Comparison of ENCODE assay signal across 14 mouse cellular contexts in genomic region chr1:64198781-64199180, GRCm38 (mm10).
A peak's percentile ranks its signal among the peaks of the same experiment; 100 is the strongest.
DNase-seq lines count a peak whose midpoint lies in the region; ATAC-seq lines count a peak whose summit lies in the region.
"Had no signal": no experiment of that assay in that cellular context is flagged by ENCODE, and none has a peak within 500 bp of the region (broad histone marks: within the 10 kb centered on the region; RNA-seq: fewer than 3 reads in every experiment).

No protein-coding gene starts in this region.

- ATAC-seq in hindbrain, embryonic 16.5 days = peak; percentile 50
- no peak for ATAC-seq in neural tube, embryonic 15.5 days (ENCODE audit: low FRiP score)
- ATAC-seq in megakaryocyte, adult 5-6 weeks (ENCODE audit: poor library complexity, severe bottlenecking) = peak; percentile 72
- ATAC-seq in inflammation-experienced regulatory T-cells, adult 6 months = no peak
- ATAC-seq: intestine, embryonic 15.5 days had no signal

- DNase-seq in hindbrain, embryonic 10.5 days (ENCODE audit: low spot score) = no peak
- DNase-seq in neural tube, embryonic 10.5 days (ENCODE audit: extremely low spot score, low spot score) = no peak
- DNase-seq in brain, adult 2 months (ENCODE audit: low read depth, low spot score) = peak; percentile 68
- DNase-seq: adrenal gland, postnatal 10 days; heart, postnatal 14 days; thymus, adult 18-20 months had no signal

- no peaks in the 10 kb centered on the region for H3K36me3 ChIP-seq in hindbrain, embryonic 16.5 days (ENCODE audit: control insufficient read depth, insufficient read depth, low read length)
- H3K36me3 ChIP-seq in hindbrain, embryonic 10.5 days = no peaks in the 10 kb centered on the region
- no peaks in the 10 kb centered on the region for H3K36me3 ChIP-seq in neural tube, embryonic 15.5 days
- H3K36me3 ChIP-seq: embryonic facial prominence, embryonic 12.5 days; intestine, embryonic 15.5 days; kidney, embryonic 15.5 days; lung, embryonic 15.5 days had no signal

- H3K27me3 ChIP-seq in hindbrain, embryonic 16.5 days (replicated peaks; ENCODE audit: control insufficient read depth, insufficient read depth, low read length) = no peaks in the 10 kb centered on the region
- no peaks in the 10 kb centered on the region for H3K27me3 ChIP-seq in hindbrain, embryonic 10.5 days (ENCODE audit: insufficient read depth, poor library complexity, severe bottlenecking)
- H3K27me3 ChIP-seq in neural tube, embryonic 15.5 days (replicated peaks) = 0 out of 2 replicates have a peak, but pooled peaks cover 2% of the 10 kb centered on the region
- H3K27me3 ChIP-seq: embryonic facial prominence, embryonic 12.5 days; intestine, embryonic 15.5 days; kidney, embryonic 15.5 days; lung, embryonic 15.5 days had no signal

- H3K4me2 ChIP-seq in hindbrain, embryonic 16.5 days (ENCODE audit: low read length) = no peak overlapping the region
- no peak overlapping the region for H3K4me2 ChIP-seq in neural tube, embryonic 15.5 days
- H3K4me2 ChIP-seq: embryonic facial prominence, embryonic 12.5 days; intestine, embryonic 15.5 days; kidney, embryonic 15.5 days; lung, embryonic 15.5 days had no signal

- 73% methylated on average over 5 of the region's 5 CpGs for WGBS in hindbrain, embryonic 16.5 days
- 90% methylated on average over 5 of the region's 5 CpGs for WGBS in hindbrain, embryonic 10.5 days
- 80% methylated on average over 5 of the region's 5 CpGs for WGBS in neural tube, embryonic 15.5 days

- H3K9me3 ChIP-seq in hindbrain, embryonic 16.5 days (ENCODE audit: control insufficient read depth, low read length) = no peaks in the 10 kb centered on the region
- H3K9me3 ChIP-seq in hindbrain, embryonic 10.5 days = no peaks in the 10 kb centered on the region
- H3K9me3 ChIP-seq in neural tube, embryonic 15.5 days (replicated peaks) = no peaks in the 10 kb centered on the region
- H3K9me3 ChIP-seq: embryonic facial prominence, embryonic 12.5 days; intestine, embryonic 15.5 days; kidney, embryonic 15.5 days; lung, embryonic 15.5 days had no signal

- no peak overlapping the region for H3K9ac ChIP-seq in hindbrain, embryonic 16.5 days (ENCODE audit: low read depth, low read length)
- no peak overlapping the region for H3K9ac ChIP-seq in neural tube, embryonic 15.5 days (replicated peaks)
- H3K9ac ChIP-seq: embryonic facial prominence, embryonic 12.5 days; intestine, embryonic 15.5 days; kidney, embryonic 15.5 days; lung, embryonic 15.5 days had no signal

- H3K4me1 ChIP-seq in hindbrain, embryonic 16.5 days (ENCODE audit: control insufficient read depth, insufficient read depth, low read depth, low read length) = peaks cover 12% of the 10 kb centered on the region
- peaks cover 16% of the 10 kb centered on the region for H3K4me1 ChIP-seq in hindbrain, embryonic 10.5 days (replicated peaks)
- H3K4me1 ChIP-seq in neural tube, embryonic 15.5 days = peaks cover 6% of the 10 kb centered on the region
- H3K4me1 ChIP-seq: embryonic facial prominence, embryonic 12.5 days; kidney, embryonic 15.5 days had no signal

- H3K4me3 ChIP-seq in hindbrain, embryonic 16.5 days (ENCODE audit: low read length) = no peak overlapping the region
- H3K4me3 ChIP-seq in hindbrain, embryonic 10.5 days = no peak overlapping the region
- no peak overlapping the region for H3K4me3 ChIP-seq in neural tube, embryonic 15.5 days (replicated peaks)
- H3K4me3 ChIP-seq: embryonic facial prominence, embryonic 12.5 days; intestine, embryonic 15.5 days; kidney, embryonic 15.5 days; lung, embryonic 15.5 days had no signal

- no peak overlapping the region for H3K27ac ChIP-seq in hindbrain, embryonic 16.5 days (ENCODE audit: low read depth, low read length)
- no peak overlapping the region for H3K27ac ChIP-seq in hindbrain, embryonic 10.5 days
- peak overlapping the region; percentile 34; the same call in 1 of the 2 replicates for H3K27ac ChIP-seq in neural tube, embryonic 15.5 days (replicated peaks)
- H3K27ac ChIP-seq: embryonic facial prominence, embryonic 12.5 days; intestine, embryonic 15.5 days; kidney, embryonic 15.5 days; lung, embryonic 15.5 days had no signal

Comparison
In these comparisons a context has a peak if more than half of its experiments do, and no peak if none do; other contexts are left out.
1. ATAC-seq: peak in hindbrain, embryonic 16.5 days (single experiment) and megakaryocyte, adult 5-6 weeks (single experiment); none in neural tube, embryonic 15.5 days (single experiment) and inflammation-experienced regulatory T-cells, adult 6 months (single experiment).